Mouse (Mus musculus) liver, embryonic 15.5 days (tissue): ENCODE results near the gene Xpa. TPM values are rescaled to one million over a fixed set of nuclear protein-coding genes. Genes with fewer than 3 reads are reported as not detected.
A peak's percentile ranks its signal among the peaks of the same experiment; 100 is the strongest.

ENCODE experiments used
- ATAC-seq: fragments of 200-750 bp; cut with Nextera tagmentation; 2 replicates; pipeline ENCODE4 v1.8.0; 2017; ENCODE audit warnings: moderate number of reproducible peaks, mild to moderate bottlenecking, moderate library complexity; ENCODE audit not compliant: insufficient read depth
- H3K27ac ChIP-seq: fragments of 300-500 bp; sonication (generic); replicated peaks from 2 replicates; pipeline ENCODE4 v1.5.1; 2015; ENCODE audit warnings: mild to moderate bottlenecking, inconsistent platforms
- H3K27me3 ChIP-seq: fragments of 300-500 bp; sonication (generic); 2 replicates; pipeline ENCODE4 v1.6.1; 2015; ENCODE audit warnings: mild to moderate bottlenecking, inconsistent platforms
- H3K36me3 ChIP-seq: fragments of 300-500 bp; sonication (generic); replicated peaks from 2 replicates; pipeline ENCODE4 v1.6.1; 2015; ENCODE audit warnings: moderate library complexity, mild to moderate bottlenecking, inconsistent platforms
- H3K4me1 ChIP-seq: fragments of 300-500 bp; sonication (generic); replicated peaks from 2 replicates; pipeline ENCODE4 v1.6.1; 2015; ENCODE audit warnings: inconsistent platforms
- H3K4me2 ChIP-seq: fragments of 300-500 bp; sonication (generic); 2 replicates; pipeline ENCODE4 v1.6.1; 2015; ENCODE audit warnings: moderate library complexity, mild to moderate bottlenecking, inconsistent platforms
- H3K4me3 ChIP-seq: fragments of 300-500 bp; sonication (generic); replicated peaks from 2 replicates; pipeline ENCODE4 v1.5.1; 2015; ENCODE audit warnings: mild to moderate bottlenecking, inconsistent platforms
- H3K9ac ChIP-seq: fragments of 300-500 bp; sonication (generic); 2 replicates; pipeline ENCODE4 v1.6.1; 2015; ENCODE audit warnings: moderate library complexity, mild to moderate bottlenecking, inconsistent platforms
- H3K9me3 ChIP-seq: fragments of 300-500 bp; sonication (generic); replicated peaks from 2 replicates; pipeline ENCODE4 v1.6.1; 2016; ENCODE audit warnings: inconsistent platforms
- WGBS: fragments of 180-500 bp; shearing (Covaris S2); methylation state at CpG from one replicate; pipeline ENCODE4 v1.1.7; 2015; ENCODE audit warnings: mixed read lengths; ENCODE audit not compliant: insufficient replicate concordance; 5-methylcytosine and 5-hydroxymethylcytosine counted together
- polyA plus RNA-seq: library from polyadenylated mRNA; unstranded; fragments of >200 nt; fragmentation: Nextera tagmentation; extraction: Ambion mirVana; gene quantifications from 2 replicates; pipeline ENCODE4 v1.2.1, GENCODE M21; 2015

Gene Xpa
- polyA plus RNA-seq, 1 experiment from 2014 or later = 7.6 TPM

GRCm38 (mm10) chr4:46144323-46144722, 51.8 kb downstream of the Xpa start:
- peaks cover 41% of the 10 kb centered on the region for H3K36me3 ChIP-seq
- no peak overlapping the region for H3K4me2 ChIP-seq
- H3K9ac ChIP-seq = no peak overlapping the region
- no peak for ATAC-seq
- no peak overlapping the region for H3K4me3 ChIP-seq
- no peaks in the 10 kb centered on the region for H3K27me3 ChIP-seq
- no peak overlapping the region for H3K27ac ChIP-seq
- no peaks in the 10 kb centered on the region for H3K9me3 ChIP-seq
- WGBS = 74% methylated on average over 3 of the region's 3 CpGs
- peaks cover 40% of the 10 kb centered on the region for H3K4me1 ChIP-seq

- peak within 1 kb of the TSS; percentile 93 for H3K27ac ChIP-seq
- ATAC-seq = peak; percentile 90
- no peaks in the 10 kb centered on the region for H3K9me3 ChIP-seq
- peak within 1 kb of the TSS; percentile 85 for H3K4me2 ChIP-seq
- H3K4me3 ChIP-seq = peak within 1 kb of the TSS; percentile 84
- H3K4me1 ChIP-seq = peaks cover 53% of the 10 kb centered on the region
- no peaks in the 10 kb centered on the region for H3K27me3 ChIP-seq
- under 1% methylated on average over 89 of the region's 90 CpGs for WGBS
- peak within 1 kb of the TSS; percentile 83 for H3K9ac ChIP-seq
- peaks cover 11% of the 10 kb centered on the region; the same call in 1 of the 2 replicates for H3K36me3 ChIP-seq
These were observed 57.6 kb downstream of the Xpa start, which contains the start of the genes Ncbp1 and Tstd2 for GRCm38 (mm10) chr4:46138287-46139222. Ncbp1 (plus strand) TSS chr4:46138613. Tstd2 (minus strand) TSS chr4:46138694.

- peak; percentile 50 for ATAC-seq
These were observed 58.4 kb downstream of the Xpa start for GRCm38 (mm10) chr4:46137629-46138286.

GRCm38 (mm10) chr4:46131791-46132190, 64.3 kb downstream of the Xpa start:
- Histone ChIP-seq H3K36me3 (peaks cover 64% of the 10 kb centered on the region), H3K4me2 (no peak overlapping the region), H3K27me3 (no peaks in the 10 kb centered on the region), H3K27ac (no peak overlapping the region), H3K9me3 (no peaks in the 10 kb centered on the region), H3K4me1 (peaks cover 8% of the 10 kb centered on the region), H3K4me3 (no peak overlapping the region), H3K9ac (no peak overlapping the region)
- 74% methylated on average over 6 of the region's 6 CpGs for WGBS
- no peak for ATAC-seq

More at GRCm38 (mm10) chr4:46137629-46138286, 58.4 kb downstream of the Xpa start:
- no peaks in the 10 kb centered on the region for H3K9me3 ChIP-seq
- peak overlapping the region; percentile 85 for H3K4me2 ChIP-seq
- peaks cover 17% of the 10 kb centered on the region; the same call in 1 of the 2 replicates for H3K36me3 ChIP-seq
- peak overlapping the region; percentile 84 for H3K4me3 ChIP-seq
- H3K27me3 ChIP-seq = no peaks in the 10 kb centered on the region
- peaks cover 50% of the 10 kb centered on the region for H3K4me1 ChIP-seq
- WGBS = 7% methylated on average over 17 of the region's 17 CpGs
- peak overlapping the region; percentile 93 for H3K27ac ChIP-seq
- H3K9ac ChIP-seq = peak overlapping the region; percentile 83

GRCm38 (mm10) chr4:46130221-46130620, 65.9 kb downstream of the Xpa start:
- WGBS = 58% methylated on average over 3 of the region's 3 CpGs
- Histone ChIP-seq H3K4me1 (no peaks in the 10 kb centered on the region), H3K9ac (no peak overlapping the region), H3K4me3 (no peak overlapping the region), H3K9me3 (no peaks in the 10 kb centered on the region), H3K27ac (no peak overlapping the region), H3K36me3 (peaks cover 76% of the 10 kb centered on the region), H3K4me2 (no peak overlapping the region), H3K27me3 (no peaks in the 10 kb centered on the region)
- no peak for ATAC-seq

- Histone ChIP-seq H3K36me3 (peaks cover 80% of the 10 kb centered on the region), H3K9ac (no peak overlapping the region), H3K27ac (no peak overlapping the region), H3K27me3 (no peaks in the 10 kb centered on the region), H3K4me1 (no peaks in the 10 kb centered on the region), H3K4me2 (no peak overlapping the region), H3K4me3 (no peak overlapping the region), H3K9me3 (no peaks in the 10 kb centered on the region)
- ATAC-seq = no peak
- WGBS = 83% methylated on average over 8 of the region's 8 CpGs
These were observed 66.7 kb downstream of the Xpa start for GRCm38 (mm10) chr4:46129311-46130004.

GRCm38 (mm10) chr4:46126541-46126940, 69.6 kb downstream of the Xpa start:
- H3K4me2 ChIP-seq = no peak overlapping the region
- peaks cover 82% of the 10 kb centered on the region for H3K36me3 ChIP-seq
- H3K4me3 ChIP-seq = no peak overlapping the region
- 41% methylated on average over 2 of the region's 2 CpGs for WGBS
- no peak for ATAC-seq
- H3K27me3 ChIP-seq = no peaks in the 10 kb centered on the region
- H3K27ac ChIP-seq = no peak overlapping the region
- H3K9me3 ChIP-seq = no peaks in the 10 kb centered on the region
- H3K9ac ChIP-seq = no peak overlapping the region
- H3K4me1 ChIP-seq = no peaks in the 10 kb centered on the region

- no peak for ATAC-seq
- no peak overlapping the region for H3K9ac ChIP-seq
- WGBS = 86% methylated on average over 6 of the region's 6 CpGs
- no peaks in the 10 kb centered on the region for H3K4me1 ChIP-seq
- no peak overlapping the region for H3K4me2 ChIP-seq
- no peaks in the 10 kb centered on the region for H3K27me3 ChIP-seq
- peaks cover 83% of the 10 kb centered on the region for H3K36me3 ChIP-seq
- no peak overlapping the region for H3K4me3 ChIP-seq
- H3K27ac ChIP-seq = no peak overlapping the region
- no peaks in the 10 kb centered on the region for H3K9me3 ChIP-seq
These were observed 72.8 kb downstream of the Xpa start for GRCm38 (mm10) chr4:46123358-46123757.

GRCm38 (mm10) chr4:46120767-46121166, 75.3 kb downstream of the Xpa start:
- Histone ChIP-seq H3K9me3 (no peaks in the 10 kb centered on the region), H3K27ac (no peak overlapping the region), H3K4me1 (no peaks in the 10 kb centered on the region), H3K9ac (no peak overlapping the region), H3K27me3 (no peaks in the 10 kb centered on the region), H3K36me3 (peaks cover 92% of the 10 kb centered on the region), H3K4me3 (no peak overlapping the region), H3K4me2 (no peak overlapping the region)
- ATAC-seq = no peak
- 69% methylated on average over 3 of the region's 3 CpGs for WGBS

- no peak overlapping the region for H3K4me2 ChIP-seq
- 90% methylated on average over 14 of the region's 14 CpGs for WGBS
These were observed 76.5 kb downstream of the Xpa start for GRCm38 (mm10) chr4:46119514-46120094.

More at GRCm38 (mm10) chr4:46119514-46120094, 76.5 kb downstream of the Xpa start:
- Histone ChIP-seq H3K9ac (no peak overlapping the region), H3K27me3 (no peaks in the 10 kb centered on the region), H3K27ac (no peak overlapping the region), H3K9me3 (no peaks in the 10 kb centered on the region), H3K4me1 (no peaks in the 10 kb centered on the region), H3K4me3 (no peak overlapping the region), H3K36me3 (peaks cover 92% of the 10 kb centered on the region)
- no peak for ATAC-seq
